11 mouse cellular contexts compared by ENCODE assay signal in the genomic region with DNA sequence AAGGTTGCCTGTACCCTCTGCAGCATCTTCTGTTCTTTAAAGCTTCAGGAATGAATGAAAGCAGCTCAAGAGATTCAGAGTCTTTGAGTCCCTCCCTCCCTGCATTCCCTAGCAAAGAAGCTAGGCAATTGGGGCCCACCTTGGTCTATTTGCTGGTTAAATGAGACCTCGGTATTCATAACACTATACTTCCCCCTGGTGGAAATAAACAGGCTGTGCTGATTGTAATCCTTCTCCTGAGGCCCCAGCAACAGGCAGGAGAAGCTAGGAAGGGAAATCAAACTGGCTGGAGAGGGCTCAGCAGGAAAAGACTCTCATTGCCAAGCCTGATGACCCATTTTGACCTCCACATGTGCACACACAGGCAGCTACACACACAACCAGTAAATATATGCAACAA.
DNase-seq lines count a peak whose midpoint lies in the region; ATAC-seq lines count a peak whose summit lies in the region.
"Had no signal": no experiment of that assay in that cellular context is flagged by ENCODE, and none has a peak within 500 bp of the region (broad histone marks: within the 10 kb centered on the region; RNA-seq: fewer than 3 reads in every experiment).

No protein-coding gene starts in this region.

- peak; percentile 82 for DNase-seq in forebrain, embryonic 14.5 days (ENCODE audit: low spot score)
- DNase-seq in forebrain, embryonic 10.5 days (ENCODE audit: extremely low spot score, low spot score) = no peak
- DNase-seq in layer of hippocampus, adult 11-12 months (ENCODE audit: low spot score) = peak; percentile 44
- DNase-seq in layer of hippocampus, adult 8-10 months (ENCODE audit: low spot score in 2 of 2) = no peak
- peak; percentile 65 for DNase-seq in 3T3-L1 (ENCODE audit: low read depth, low spot score)
- peak; percentile 51 for DNase-seq in brain, adult 2 months (ENCODE audit: low read depth, low spot score)
- DNase-seq in gastrocnemius, postnatal 36 days = no peak
- DNase-seq in spleen, postnatal 14 days (ENCODE audit: low spot score in 2 of 2) = no peak
- DNase-seq: adrenal gland, adult 2 months; cerebellum, adult 8-10 months; liver, embryonic 13.5 days had no signal

- no peaks in the 10 kb centered on the region for H3K4me1 ChIP-seq in forebrain, embryonic 14.5 days (ENCODE audit: control insufficient read depth, insufficient read depth, low read length)
- H3K4me1 ChIP-seq in forebrain, embryonic 10.5 days = peaks cover 5% of the 10 kb centered on the region
- H3K4me1 ChIP-seq: liver, embryonic 13.5 days had no signal

- H3K27ac ChIP-seq in forebrain, embryonic 14.5 days (ENCODE audit: low read depth, low read length) = no peak overlapping the region
- H3K27ac ChIP-seq in forebrain, embryonic 10.5 days = no peak overlapping the region
- H3K27ac ChIP-seq: liver, embryonic 13.5 days had no signal

- no peaks in the 10 kb centered on the region for H3K27me3 ChIP-seq in forebrain, embryonic 14.5 days (replicated peaks; ENCODE audit: control insufficient read depth, insufficient read depth, low read length)
- H3K27me3 ChIP-seq in forebrain, embryonic 10.5 days (ENCODE audit: poor library complexity, severe bottlenecking) = no peaks in the 10 kb centered on the region
- H3K27me3 ChIP-seq: liver, embryonic 13.5 days had no signal

- H3K4me3 ChIP-seq in forebrain, embryonic 14.5 days (ENCODE audit: low read depth, low read length) = no peak overlapping the region
- no peak overlapping the region for H3K4me3 ChIP-seq in forebrain, embryonic 10.5 days
- H3K4me3 ChIP-seq: liver, embryonic 13.5 days had no signal

- no peaks in the 10 kb centered on the region for H3K36me3 ChIP-seq in forebrain, embryonic 14.5 days (ENCODE audit: control insufficient read depth, insufficient read depth, low read length)
- no peaks in the 10 kb centered on the region for H3K36me3 ChIP-seq in forebrain, embryonic 10.5 days (replicated peaks)
- H3K36me3 ChIP-seq: liver, embryonic 13.5 days had no signal

- no peaks in the 10 kb centered on the region for H3K9me3 ChIP-seq in forebrain, embryonic 14.5 days (replicated peaks; ENCODE audit: control insufficient read depth, low read length)
- H3K9me3 ChIP-seq in forebrain, embryonic 10.5 days = no peaks in the 10 kb centered on the region
- H3K9me3 ChIP-seq: liver, embryonic 13.5 days had no signal

- 3% methylated on average over 1 of the region's 1 CpGs for WGBS in forebrain, embryonic 14.5 days
- WGBS in forebrain, embryonic 10.5 days = 15% methylated on average over 1 of the region's 1 CpGs

- H3K4me2 ChIP-seq in forebrain, embryonic 14.5 days (ENCODE audit: low read length) = no peak overlapping the region
- H3K4me2 ChIP-seq: liver, embryonic 13.5 days had no signal

- ATAC-seq in forebrain, embryonic 14.5 days = no peak

- H3K9ac ChIP-seq in forebrain, embryonic 14.5 days (ENCODE audit: low read length) = no peak overlapping the region
- H3K9ac ChIP-seq: liver, embryonic 13.5 days had no signal

- intact Hi-C loops in gastrocnemius, postnatal 36 days (cut with DNase I) = no loop called here

Comparison
In these comparisons a context has a peak if more than half of its experiments do, and no peak if none do; other contexts are left out.
1. DNase-seq: peak in forebrain, embryonic 14.5 days (single experiment), layer of hippocampus, adult 11-12 months (single experiment), 3T3-L1 (single experiment) and brain, adult 2 months (single experiment); none in forebrain, embryonic 10.5 days (single experiment), layer of hippocampus, adult 8-10 months (0 of 2), gastrocnemius, postnatal 36 days (0 of 2) and spleen, postnatal 14 days (0 of 2).